Comparison of ENCODE assay signal across 8 mouse cellular contexts in genomic region chr15:83204731-83205451, GRCm38 (mm10). TPM values are rescaled to one million over a fixed set of nuclear protein-coding genes. Genes with fewer than 3 reads are reported as not detected.
DNase-seq lines count a peak whose midpoint lies in the region; ATAC-seq and TF ChIP-seq lines count a peak whose summit lies in the region.

No protein-coding gene starts in this region.

- ATAC-seq in G1E (ENCODE audit: extremely low read depth, insufficient number of reproducible peaks, low FRiP score, poor library complexity, severe bottlenecking), result 0 out of 2 replicates have a peak, but pooled peaks have one; percentile 28
- peak; percentile 83 for ATAC-seq in erythroblast, adult 5-6 weeks (replicated peaks; ENCODE audit: low FRiP score, poor library complexity, severe bottlenecking)
- peak; percentile 48; the same call in 1 of the 2 replicates for ATAC-seq in hindbrain, embryonic 15.5 days (ENCODE audit: low FRiP score, low read depth)

- H3K27ac ChIP-seq in bone marrow macrophage, adult 2 months (ENCODE audit: insufficient read depth, low read depth, low read length), result no peak overlapping the region
- no peak overlapping the region for H3K27ac ChIP-seq in hindbrain, embryonic 15.5 days (replicated peaks)
- no peak overlapping the region for H3K27ac ChIP-seq in small intestine, adult 2 months (ENCODE audit: insufficient read depth, low read depth, low read length)

- TF ChIP-seq POLR2A in bone marrow macrophage, adult 2 months (IDR thresholded peaks at IDR 0.05; ENCODE audit: borderline replicate concordance, low read depth, low read length), result no peak
- no peak for TF ChIP-seq POLR2A in small intestine, adult 2 months (IDR thresholded peaks at IDR 0.05; ENCODE audit: low read depth, low read length)

- WGBS in hindbrain, embryonic 15.5 days, result 23% methylated on average over 10 of the region's 10 CpGs
- 27% methylated on average over 10 of the region's 10 CpGs for WGBS in small intestine, adult 2 months

- H3K4me2 ChIP-seq in hindbrain, embryonic 15.5 days, result peak overlapping the region; percentile 32; the same call in 1 of the 2 replicates

- peak; percentile 58 for DNase-seq in G1E (ENCODE audit: low spot score)
- peak; percentile 28 to 44 for DNase-seq in layer of hippocampus, postnatal 25 days (ENCODE audit: extremely low spot score in 1 of 2, low spot score in 1 of 2)
- peak; percentile 75 for DNase-seq in lung, postnatal 14 days
- no peak for DNase-seq in ovary, postnatal 36 days (ENCODE audit: low spot score)

- H3K27me3 ChIP-seq in G1E (ENCODE audit: insufficient read depth, low read length), result peaks cover 16% of the 10 kb centered on the region
- H3K27me3 ChIP-seq in hindbrain, embryonic 15.5 days, result no peaks in the 10 kb centered on the region
- no peaks in the 10 kb centered on the region for H3K27me3 ChIP-seq in small intestine, adult 2 months (ENCODE audit: control insufficient read depth, insufficient read depth, low read length)

- no peak overlapping the region for H3K9ac ChIP-seq in hindbrain, embryonic 15.5 days

- H3K4me1 ChIP-seq in G1E (ENCODE audit: insufficient read depth, low read depth, low read length), result peaks cover 6% of the 10 kb centered on the region
- no peaks in the 10 kb centered on the region for H3K4me1 ChIP-seq in bone marrow macrophage, adult 2 months (ENCODE audit: control insufficient read depth, insufficient read depth, low read length)
- H3K4me1 ChIP-seq in hindbrain, embryonic 15.5 days (replicated peaks), result peaks cover 3% of the 10 kb centered on the region; the same call in 1 of the 2 replicates
- H3K4me1 ChIP-seq in small intestine, adult 2 months (ENCODE audit: control insufficient read depth, insufficient read depth, insufficient read length, low read length), result peaks cover 6% of the 10 kb centered on the region; the same call in 1 of the 2 replicates

- H3K4me3 ChIP-seq in G1E (ENCODE audit: low read depth, low read length), result no peak overlapping the region
- no peak overlapping the region for H3K4me3 ChIP-seq in bone marrow macrophage, adult 2 months (ENCODE audit: insufficient read depth, low read length)
- H3K4me3 ChIP-seq in hindbrain, embryonic 15.5 days, result no peak overlapping the region
- no peak overlapping the region for H3K4me3 ChIP-seq in small intestine, adult 2 months (ENCODE audit: low read depth, low read length)

- H3K9me3 ChIP-seq in G1E (replicated peaks), result no peaks in the 10 kb centered on the region
- H3K9me3 ChIP-seq in hindbrain, embryonic 15.5 days, result no peaks in the 10 kb centered on the region

- no peaks in the 10 kb centered on the region for H3K36me3 ChIP-seq in G1E (replicated peaks)
- H3K36me3 ChIP-seq in hindbrain, embryonic 15.5 days, result no peaks in the 10 kb centered on the region
- no peaks in the 10 kb centered on the region for H3K36me3 ChIP-seq in small intestine, adult 2 months (ENCODE audit: control insufficient read depth, insufficient read depth, low read length)

- no peak for TF ChIP-seq CTCF in G1E (IDR thresholded peaks at IDR 0.05; ENCODE audit: low read depth, low read length)
- peak; percentile 41; the same call in 1 of the 2 replicates for TF ChIP-seq CTCF in bone marrow macrophage, adult 2 months (IDR thresholded peaks at IDR 0.05; ENCODE audit: low read depth, low read length)
- peak; percentile 32; the same call in 1 of the 2 replicates for TF ChIP-seq CTCF in small intestine, adult 2 months (IDR thresholded peaks at IDR 0.05; ENCODE audit: extremely low read depth, insufficient read length, insufficient replicate concordance, low read depth, low read length)

RNA-seq across cellular contexts. Expression of gene Cyb5r3, which starts 32.5 kb away (rescaled TPM):
- total RNA-seq in G1E (2014; fragmentation: Nextera tagmentation) (98.1 and 132 TPM in 2 replicates), G1E (2017) (46.5 and 58.5 TPM in 2 replicates)
- 109 and 167 TPM in 2 replicates for polyA plus RNA-seq in G1E (2012)
- 101 and 112 TPM in 2 replicates for polyA plus RNA-seq in bone marrow macrophage, adult 2 months (2012; ENCODE audit: insufficient read depth, insufficient read length, missing spikeins)
- total RNA-seq in erythroblast, adult 5-6 weeks (2015; ENCODE audit: low replicate concordance), result 71.7 and 84.2 TPM in 2 replicates
- 40.7 and 52.0 TPM in 2 replicates for total RNA-seq in erythroblast, adult 5-6 weeks (2017; ENCODE audit: low replicate concordance)
- polyA plus RNA-seq in hindbrain, embryonic 15.5 days (2015; fragmentation: Nextera tagmentation; extraction: Ambion mirVana), result 116 and 144 TPM in 2 replicates
- 10 to 100 TPM; 59.9 to 62.0 TPM for total RNA-seq in layer of hippocampus, postnatal 25 days (2021)
- 426 and 624 TPM in 2 replicates for polyA plus RNA-seq in small intestine, adult 2 months (2012; rRNA removed)

RNA-seq across cellular contexts. Expression of gene A4galt, which starts 46.7 kb away (rescaled TPM):
- total RNA-seq in G1E (2014; fragmentation: Nextera tagmentation) (not detected in 2 replicates), G1E (2017) (0.06 and 0.11 TPM in 2 replicates)
- not detected in 2 replicates for polyA plus RNA-seq in G1E (2012)
- polyA plus RNA-seq in bone marrow macrophage, adult 2 months (2012; ENCODE audit: insufficient read depth, insufficient read length, missing spikeins), result 1.7 TPM in 1 of 2 replicates, not detected in the other
- total RNA-seq in erythroblast, adult 5-6 weeks (2015; ENCODE audit: low replicate concordance), result not detected in 2 replicates
- 0.28 and 0.34 TPM in 2 replicates for total RNA-seq in erythroblast, adult 5-6 weeks (2017; ENCODE audit: low replicate concordance)
- polyA plus RNA-seq in hindbrain, embryonic 15.5 days (2015; fragmentation: Nextera tagmentation; extraction: Ambion mirVana), result 4.6 and 5.2 TPM in 2 replicates
- 1 to 10 TPM; 2.3 to 2.8 TPM for total RNA-seq in layer of hippocampus, postnatal 25 days (2021)
- 9.7 and 16.7 TPM in 2 replicates for polyA plus RNA-seq in small intestine, adult 2 months (2012; rRNA removed)

RNA-seq across cellular contexts. Expression of gene Poldip3, which starts 55.7 kb away (rescaled TPM):
- total RNA-seq in G1E (2014; fragmentation: Nextera tagmentation) (99.3 and 108 TPM in 2 replicates), G1E (2017) (109 and 120 TPM in 2 replicates)
- 237 and 272 TPM in 2 replicates for polyA plus RNA-seq in G1E (2012)
- polyA plus RNA-seq in bone marrow macrophage, adult 2 months (2012; ENCODE audit: insufficient read depth, insufficient read length, missing spikeins), result 57.9 and 64.2 TPM in 2 replicates
- 27.4 and 35.7 TPM in 2 replicates for total RNA-seq in erythroblast, adult 5-6 weeks (2015; ENCODE audit: low replicate concordance)
- 52.5 and 62.3 TPM in 2 replicates for total RNA-seq in erythroblast, adult 5-6 weeks (2017; ENCODE audit: low replicate concordance)
- polyA plus RNA-seq in hindbrain, embryonic 15.5 days (2015; fragmentation: Nextera tagmentation; extraction: Ambion mirVana), result 130 and 132 TPM in 2 replicates
- 10 to 100 TPM; 88.1 to 89.3 TPM for total RNA-seq in layer of hippocampus, postnatal 25 days (2021)
- polyA plus RNA-seq in small intestine, adult 2 months (2012; rRNA removed), result 24.5 and 46.7 TPM in 2 replicates

Comparison
In these comparisons a context has a peak if more than half of its experiments do, and no peak if none do; other contexts are left out.
1. ATAC-seq: peak in every context shown above with its lines; median percentile 83 in erythroblast, adult 5-6 weeks; 48 in hindbrain, embryonic 15.5 days; 28 in G1E.